Mouse (Mus musculus) liver, postnatal 0 days (tissue): ENCODE measurements at regions not wholly inside any gene's neighbourhood (a gene's known extent, or its start where the extent isn't known, plus 50 kb on each side); places are given as distances from the start of the nearest gene placed in this dataset.

Experiments
- CTCF ChIP-seq: sonication (generic); IDR thresholded peaks from 2 replicates; pipeline ENCODE4 v1.5.1; 2016; ENCODE audit warnings: antibody characterized with exemption, low read depth
- EP300 ChIP-seq: IDR thresholded peaks from 2 replicates; pipeline ENCODE4 v1.6.1; 2016; ENCODE audit warnings: antibody characterized with exemption, low read depth, mild to moderate bottlenecking

DNA sequence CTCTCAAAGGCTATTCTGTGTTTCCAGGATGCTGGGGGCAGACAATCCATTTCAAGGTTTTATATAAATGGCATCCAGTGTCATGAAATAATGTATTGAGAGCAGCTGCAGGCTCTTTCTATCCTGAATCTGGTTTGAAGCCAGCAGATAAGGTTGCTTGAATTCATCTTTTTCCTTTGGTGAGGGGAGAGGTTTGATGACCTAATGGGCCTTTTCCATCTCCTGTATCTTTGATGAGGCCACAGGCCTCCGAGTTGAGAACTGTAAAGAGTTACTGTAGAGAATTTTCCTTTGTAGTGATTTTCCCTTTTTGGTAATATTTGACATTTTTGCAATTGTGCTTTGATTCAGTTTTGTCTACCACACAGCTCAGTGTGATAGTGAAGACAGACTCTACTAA is 458.8 kb upstream of the 1700008P02Rik start:
- TF ChIP-seq CTCF (no peak), EP300 (no peak)
